Mouse (Mus musculus) retina, postnatal 1 day (tissue): ENCODE data around the gene Runx2.
A peak's percentile ranks its signal among the peaks of the same experiment; 100 is the strongest.

ENCODE experiments used
- DNase-seq: peaks from one replicate; pipeline ENCODE4 v3.0.0-alpha.2; 2012

The Runx2 gene

GRCm38 (mm10) chr17:44520122-44521075 lies 294.2 kb downstream of the Runx2 start:
- no peak for DNase-seq

- no peak for DNase-seq
These were observed 295.2 kb downstream of the Runx2 start for GRCm38 (mm10) chr17:44519356-44519755.

- DNase-seq = no peak
These were observed 296.4 kb downstream of the Runx2 start for GRCm38 (mm10) chr17:44518156-44518555.

- DNase-seq = peak; percentile 16
These were observed 306.3 kb downstream of the Runx2 start for GRCm38 (mm10) chr17:44508198-44508715.

GRCm38 (mm10) chr17:44507741-44508140 lies 306.9 kb downstream of the Runx2 start:
- no peak for DNase-seq

GRCm38 (mm10) chr17:44506524-44506923 lies 308.1 kb downstream of the Runx2 start:
- DNase-seq = no peak

- no peak for DNase-seq
These were observed 309.7 kb downstream of the Runx2 start for GRCm38 (mm10) chr17:44504794-44505317.

- DNase-seq = no peak
These were observed 312.4 kb downstream of the Runx2 start for GRCm38 (mm10) chr17:44502176-44502575.

GRCm38 (mm10) chr17:44500306-44500899 lies 314.2 kb downstream of the Runx2 start:
- no peak for DNase-seq

- no peak for DNase-seq
These were observed 324.3 kb downstream of the Runx2 start for GRCm38 (mm10) chr17:44490164-44490794.

GRCm38 (mm10) chr17:44489346-44489745 lies 325.3 kb downstream of the Runx2 start:
- no peak for DNase-seq

- DNase-seq = no peak
These were observed 326.9 kb downstream of the Runx2 start for GRCm38 (mm10) chr17:44487514-44488244.

- DNase-seq = no peak
These were observed 329.3 kb downstream of the Runx2 start for GRCm38 (mm10) chr17:44485337-44485736.

GRCm38 (mm10) chr17:44479918-44480317 lies 334.7 kb downstream of the Runx2 start:
- DNase-seq = peak; percentile 47

- DNase-seq = no peak
These were observed 335.1 kb downstream of the Runx2 start for GRCm38 (mm10) chr17:44479491-44479890.

GRCm38 (mm10) chr17:44475910-44476309 lies 338.7 kb downstream of the Runx2 start:
- no peak for DNase-seq

GRCm38 (mm10) chr17:44474280-44474679 lies 340.3 kb downstream of the Runx2 start:
- no peak for DNase-seq

- DNase-seq = no peak
These were observed 341.9 kb downstream of the Runx2 start for GRCm38 (mm10) chr17:44472695-44473094.

GRCm38 (mm10) chr17:44463679-44464078 lies 350.9 kb downstream of the Runx2 start:
- DNase-seq = no peak

GRCm38 (mm10) chr17:44460156-44460555 lies 354.4 kb downstream of the Runx2 start:
- DNase-seq = no peak

GRCm38 (mm10) chr17:44459029-44459428 lies 355.6 kb downstream of the Runx2 start:
- no peak for DNase-seq

GRCm38 (mm10) chr17:44456696-44457095 lies 357.9 kb downstream of the Runx2 start:
- DNase-seq = no peak
